Comparison of ENCODE assay signal across 10 mouse cellular contexts in the genomic region with DNA sequence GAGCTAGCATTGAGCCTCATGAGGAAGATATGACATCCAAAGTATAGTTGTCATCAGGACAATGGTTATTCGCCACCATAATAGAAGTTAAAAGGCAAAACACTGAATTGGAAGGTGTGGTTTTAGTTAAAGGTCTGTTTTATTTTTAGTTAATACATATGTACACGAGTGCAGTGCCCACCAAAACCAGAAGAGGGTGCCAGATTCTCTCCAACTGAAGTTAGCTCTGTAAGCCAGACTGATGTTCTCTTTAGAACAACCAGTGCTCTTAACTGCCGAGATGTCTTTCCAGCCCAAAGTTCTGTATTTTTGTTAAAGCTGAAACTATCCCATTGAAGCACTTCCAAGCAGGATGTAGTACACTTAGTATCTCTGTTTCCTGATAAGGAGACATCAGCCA. TPM values are rescaled to one million over a fixed set of nuclear protein-coding genes. Genes with fewer than 3 reads are reported as not detected.
DNase-seq lines count a peak whose midpoint lies in the region; ATAC-seq and TF ChIP-seq lines count a peak whose summit lies in the region.
"Had no signal": no experiment of that assay in that cellular context is flagged by ENCODE, and none has a peak within 500 bp of the region (broad histone marks: within the 10 kb centered on the region; RNA-seq: fewer than 3 reads in every experiment).

No protein-coding gene starts in this region.

- H3K4me1 ChIP-seq in kidney, adult 2 months (ENCODE audit: control insufficient read depth, insufficient read depth, low read length) = peaks cover 2% of the 10 kb centered on the region
- peaks cover 12% of the 10 kb centered on the region for H3K4me1 ChIP-seq in kidney, embryonic 16.5 days (ENCODE audit: insufficient read depth, low read length)
- H3K4me1 ChIP-seq in G1E (ENCODE audit: insufficient read depth, low read depth, low read length) = peaks cover 41% of the 10 kb centered on the region
- H3K4me1 ChIP-seq in neural tube, embryonic 11.5 days (ENCODE audit: control insufficient read depth, insufficient read depth, low read length) = peaks cover 5% of the 10 kb centered on the region

- intact Hi-C loops in left cerebral cortex, postnatal 36 days (cut with DNase I) = loop anchor here (10.0 kb wide), 1 partner anchor 214 kb away; the partner anchor contains the start of gene Ntn5

- H3K4me3 ChIP-seq in kidney, adult 2 months (ENCODE audit: insufficient read depth, low read depth, low read length) = no peak overlapping the region
- H3K4me3 ChIP-seq in kidney, embryonic 16.5 days (ENCODE audit: low read length) = no peak overlapping the region
- H3K4me3 ChIP-seq in G1E (ENCODE audit: low read depth, low read length) = no peak overlapping the region
- H3K4me3 ChIP-seq in neural tube, embryonic 11.5 days (ENCODE audit: low read depth, low read length) = no peak overlapping the region

- no peak overlapping the region; the same call in 1 of the 2 replicates for H3K9ac ChIP-seq in kidney, embryonic 16.5 days (replicated peaks; ENCODE audit: low read length)
- no peak overlapping the region for H3K9ac ChIP-seq in neural tube, embryonic 11.5 days (ENCODE audit: low read length)

- no peaks in the 10 kb centered on the region for H3K9me3 ChIP-seq in kidney, embryonic 16.5 days (ENCODE audit: low read length)
- H3K9me3 ChIP-seq in G1E (replicated peaks) = no peaks in the 10 kb centered on the region
- no peaks in the 10 kb centered on the region for H3K9me3 ChIP-seq in neural tube, embryonic 11.5 days (ENCODE audit: control insufficient read depth, low read length)

- no peaks in the 10 kb centered on the region for H3K36me3 ChIP-seq in kidney, adult 2 months (ENCODE audit: control insufficient read depth, insufficient read depth, low read length)
- no peaks in the 10 kb centered on the region for H3K36me3 ChIP-seq in kidney, embryonic 16.5 days (ENCODE audit: insufficient read depth, low read length)
- H3K36me3 ChIP-seq in G1E (replicated peaks) = peaks cover 15% of the 10 kb centered on the region
- H3K36me3 ChIP-seq in neural tube, embryonic 11.5 days (ENCODE audit: control insufficient read depth, insufficient read depth, low read length) = no peaks in the 10 kb centered on the region

- DNase-seq in kidney, adult 2 months = peak; percentile 82
- no peak for DNase-seq in G1E (ENCODE audit: low spot score)
- DNase-seq in adrenal gland, postnatal 36 days = peak; percentile 76 to 79
- DNase-seq in left cerebral cortex, postnatal 36 days (ENCODE audit: low spot score in 2 of 2) = peak; percentile 37 to 64
- DNase-seq in neural tube, embryonic 11.5 days (ENCODE audit: low spot score) = peak; percentile 74
- DNase-seq in yolk sac, embryonic 10.5 days (ENCODE audit: low spot score) = no peak

- TF ChIP-seq POLR2A in kidney, adult 2 months (IDR thresholded peaks at IDR 0.05; ENCODE audit: low read depth, low read length) = no peak

- H3K27ac ChIP-seq in kidney, adult 2 months (ENCODE audit: insufficient read depth, low read depth, low read length) = no peak overlapping the region
- no peak overlapping the region for H3K27ac ChIP-seq in kidney, embryonic 16.5 days (ENCODE audit: low read length)
- no peak overlapping the region for H3K27ac ChIP-seq in neural tube, embryonic 11.5 days (ENCODE audit: low read depth, low read length)
- H3K27ac ChIP-seq: macrophage had no signal

- H3K4me2 ChIP-seq in kidney, embryonic 16.5 days (replicated peaks; ENCODE audit: low read depth, low read length) = no peak overlapping the region
- H3K4me2 ChIP-seq in neural tube, embryonic 11.5 days (ENCODE audit: low read depth) = no peak overlapping the region

- WGBS in kidney, adult 2 months = 6% methylated on average over 3 of the region's 3 CpGs
- 5% methylated on average over 3 of the region's 3 CpGs for WGBS in kidney, embryonic 16.5 days
- 10% methylated on average over 3 of the region's 3 CpGs for WGBS in neural tube, embryonic 11.5 days

- TF ChIP-seq CTCF in kidney, adult 2 months (conservative IDR thresholded peaks at IDR 0.05; ENCODE audit: insufficient read depth, insufficient read length, low read depth, low read length) = peak; percentile 31; the same call in 1 of the 2 replicates
- TF ChIP-seq CTCF in G1E (IDR thresholded peaks at IDR 0.05; ENCODE audit: low read depth, low read length) = peak; percentile 77; the same call in 1 of the 2 replicates

- no peaks in the 10 kb centered on the region for H3K27me3 ChIP-seq in kidney, adult 2 months (replicated peaks; ENCODE audit: control insufficient read depth, insufficient read depth, low read length)
- no peaks in the 10 kb centered on the region for H3K27me3 ChIP-seq in kidney, embryonic 16.5 days (ENCODE audit: insufficient read depth, low read length)
- H3K27me3 ChIP-seq in G1E (ENCODE audit: insufficient read depth, low read length) = peaks cover 2% of the 10 kb centered on the region; the same call in 1 of the 2 replicates
- H3K27me3 ChIP-seq in neural tube, embryonic 11.5 days (ENCODE audit: control insufficient read depth, insufficient read depth, low read length) = no peaks in the 10 kb centered on the region

- ATAC-seq in kidney, embryonic 16.5 days (ENCODE audit: low FRiP score, low TSS enrichment) = no peak
- ATAC-seq in G1E (ENCODE audit: extremely low read depth, insufficient number of reproducible peaks, low FRiP score, poor library complexity, severe bottlenecking) = 0 out of 2 replicates have a peak, but pooled peaks have one; percentile 25
- ATAC-seq in granulocyte monocyte progenitor cell, adult 5-6 weeks (replicated peaks; ENCODE audit: poor library complexity, severe bottlenecking) = peak; percentile 48
- no peak for ATAC-seq in neural tube, embryonic 11.5 days (ENCODE audit: insufficient read depth, low FRiP score, low TSS enrichment)

RNA-seq across cellular contexts. Expression of gene Bax, which starts 4.2 kb away (rescaled TPM):
- 104 and 112 TPM in 2 replicates for polyA plus RNA-seq in kidney, adult 2 months (2012; rRNA removed)
- 172 and 182 TPM in 2 replicates for polyA plus RNA-seq in kidney, embryonic 16.5 days (2015; fragmentation: Nextera tagmentation; extraction: Ambion mirVana)
- total RNA-seq in G1E (2014; fragmentation: Nextera tagmentation) = 68.8 and 93.1 TPM in 2 replicates
- total RNA-seq in G1E (2017) = 87.2 and 97.2 TPM in 2 replicates
- polyA plus RNA-seq in G1E (2012) = 287 and 342 TPM in 2 replicates
- total RNA-seq in adrenal gland, postnatal 36 days (2021) = 10 to 100 TPM; 60.1 to 64.5 TPM
- total RNA-seq in granulocyte monocyte progenitor cell, adult 5-6 weeks (2014; fragmentation: Nextera tagmentation) = 39.3 and 51.9 TPM in 2 replicates
- 28.7 and 34.2 TPM in 2 replicates for total RNA-seq in granulocyte monocyte progenitor cell, adult 5-6 weeks (2017)
- total RNA-seq in left cerebral cortex, postnatal 36 days (2021) = 10 to 100 TPM; 63.6 to 64.0 TPM
- 193 and 206 TPM in 2 replicates for polyA plus RNA-seq in neural tube, embryonic 11.5 days (2014; fragmentation: Nextera tagmentation; extraction: Ambion mirVana)

RNA-seq across cellular contexts. Expression of gene Tulp2, which starts 10.8 kb away (rescaled TPM):
- polyA plus RNA-seq in kidney, adult 2 months (2012; rRNA removed) = 0.20 and 0.46 TPM in 2 replicates
- 0.80 and 1.1 TPM in 2 replicates for polyA plus RNA-seq in kidney, embryonic 16.5 days (2015; fragmentation: Nextera tagmentation; extraction: Ambion mirVana)
- total RNA-seq in G1E (2014; fragmentation: Nextera tagmentation) = 0.98 and 1.1 TPM in 2 replicates
- 0.23 and 0.49 TPM in 2 replicates for total RNA-seq in G1E (2017)
- 1.0 and 1.7 TPM in 2 replicates for polyA plus RNA-seq in G1E (2012)
- total RNA-seq in adrenal gland, postnatal 36 days (2021) = 1 to 10 TPM in 1 of 2 experiments, under 1 TPM in 1; 0.86 to 2.1 TPM
- total RNA-seq in granulocyte monocyte progenitor cell, adult 5-6 weeks (2014; fragmentation: Nextera tagmentation) = not detected in 2 replicates
- not detected in 2 replicates for total RNA-seq in granulocyte monocyte progenitor cell, adult 5-6 weeks (2017)
- total RNA-seq in left cerebral cortex, postnatal 36 days (2021) = not detected
- polyA plus RNA-seq in neural tube, embryonic 11.5 days (2014; fragmentation: Nextera tagmentation; extraction: Ambion mirVana) = 0.26 and 0.57 TPM in 2 replicates
- polyA plus RNA-seq: macrophage had no signal

RNA-seq across cellular contexts. Expression of gene Ftl1, which starts 11.2 kb away (rescaled TPM):
- polyA plus RNA-seq in kidney, adult 2 months (2012; rRNA removed) = 6,932 and 8,155 TPM in 2 replicates
- 5,149 and 5,628 TPM in 2 replicates for polyA plus RNA-seq in kidney, embryonic 16.5 days (2015; fragmentation: Nextera tagmentation; extraction: Ambion mirVana)
- total RNA-seq in G1E (2014; fragmentation: Nextera tagmentation) (2,893 and 3,214 TPM in 2 replicates), G1E (2017) (4,307 and 4,361 TPM in 2 replicates)
- polyA plus RNA-seq in G1E (2012) = 6,399 and 6,975 TPM in 2 replicates
- total RNA-seq in adrenal gland, postnatal 36 days (2021) = 1,000 to 10,000 TPM in 1 of 2 experiments, 100 to 1,000 TPM in 1; 896 to 1,448 TPM
- total RNA-seq in granulocyte monocyte progenitor cell, adult 5-6 weeks (2014; fragmentation: Nextera tagmentation) = 1,113 and 1,886 TPM in 2 replicates
- total RNA-seq in granulocyte monocyte progenitor cell, adult 5-6 weeks (2017) = 1,040 and 1,064 TPM in 2 replicates
- total RNA-seq in left cerebral cortex, postnatal 36 days (2021) = 100 to 1,000 TPM; 198 to 232 TPM
- polyA plus RNA-seq in neural tube, embryonic 11.5 days (2014; fragmentation: Nextera tagmentation; extraction: Ambion mirVana) = 5,316 and 5,449 TPM in 2 replicates

RNA-seq across cellular contexts. Expression of gene Gm45808, which starts 15.7 kb away (rescaled TPM):
- 1.1 and 1.2 TPM in 2 replicates for polyA plus RNA-seq in kidney, adult 2 months (2012; rRNA removed)
- not detected in 2 replicates for polyA plus RNA-seq in kidney, embryonic 16.5 days (2015; fragmentation: Nextera tagmentation; extraction: Ambion mirVana)
- total RNA-seq in G1E (2014; fragmentation: Nextera tagmentation) (not detected in 2 replicates), G1E (2017) (not detected in 2 replicates)
- not detected in 2 replicates for polyA plus RNA-seq in G1E (2012)
- total RNA-seq in adrenal gland, postnatal 36 days (2021) = 10 to 100 TPM; 39.2 to 52.3 TPM
- not detected in 2 replicates for total RNA-seq in granulocyte monocyte progenitor cell, adult 5-6 weeks (2014; fragmentation: Nextera tagmentation)
- total RNA-seq in granulocyte monocyte progenitor cell, adult 5-6 weeks (2017) = not detected in 2 replicates
- under 1 TPM in 1 of 2 experiments, not detected in 1; 0.57 TPM for total RNA-seq in left cerebral cortex, postnatal 36 days (2021)
- polyA plus RNA-seq in neural tube, embryonic 11.5 days (2014; fragmentation: Nextera tagmentation; extraction: Ambion mirVana) = not detected in 2 replicates
- polyA plus RNA-seq: frontal cortex, adult 2 months; macrophage had no signal

RNA-seq across cellular contexts. Expression of gene Dhdh, which starts 17.7 kb away (rescaled TPM):
- 6.0 and 6.1 TPM in 2 replicates for polyA plus RNA-seq in kidney, adult 2 months (2012; rRNA removed)
- polyA plus RNA-seq in kidney, embryonic 16.5 days (2015; fragmentation: Nextera tagmentation; extraction: Ambion mirVana) = 2.4 and 3.3 TPM in 2 replicates
- total RNA-seq in G1E (2014; fragmentation: Nextera tagmentation) (17.7 and 18.0 TPM in 2 replicates), G1E (2017) (4.8 and 6.8 TPM in 2 replicates)
- 1.3 and 1.6 TPM in 2 replicates for polyA plus RNA-seq in G1E (2012)
- total RNA-seq in adrenal gland, postnatal 36 days (2021) = 10 to 100 TPM; 57.8 to 75.6 TPM
- total RNA-seq in granulocyte monocyte progenitor cell, adult 5-6 weeks (2014; fragmentation: Nextera tagmentation) = 29.3 and 31.1 TPM in 2 replicates
- total RNA-seq in granulocyte monocyte progenitor cell, adult 5-6 weeks (2017) = 18.4 and 20.2 TPM in 2 replicates
- 1 to 10 TPM; 4.0 to 4.8 TPM for total RNA-seq in left cerebral cortex, postnatal 36 days (2021)
- polyA plus RNA-seq in neural tube, embryonic 11.5 days (2014; fragmentation: Nextera tagmentation; extraction: Ambion mirVana) = 2.8 and 2.9 TPM in 2 replicates

Comparison
In these comparisons a context has a peak if more than half of its experiments do, and no peak if none do; other contexts are left out.
1. DNase-seq: peak in kidney, adult 2 months (single experiment), adrenal gland, postnatal 36 days (2 of 2), left cerebral cortex, postnatal 36 days (2 of 2) and neural tube, embryonic 11.5 days (single experiment); none in G1E (single experiment) and yolk sac, embryonic 10.5 days (single experiment).
2. ATAC-seq: peak in G1E (single experiment) and granulocyte monocyte progenitor cell, adult 5-6 weeks (single experiment); none in kidney, embryonic 16.5 days (single experiment) and neural tube, embryonic 11.5 days (single experiment).